Mouse (Mus musculus): ENCODE measurements around the gene Ring1.

DNA sequence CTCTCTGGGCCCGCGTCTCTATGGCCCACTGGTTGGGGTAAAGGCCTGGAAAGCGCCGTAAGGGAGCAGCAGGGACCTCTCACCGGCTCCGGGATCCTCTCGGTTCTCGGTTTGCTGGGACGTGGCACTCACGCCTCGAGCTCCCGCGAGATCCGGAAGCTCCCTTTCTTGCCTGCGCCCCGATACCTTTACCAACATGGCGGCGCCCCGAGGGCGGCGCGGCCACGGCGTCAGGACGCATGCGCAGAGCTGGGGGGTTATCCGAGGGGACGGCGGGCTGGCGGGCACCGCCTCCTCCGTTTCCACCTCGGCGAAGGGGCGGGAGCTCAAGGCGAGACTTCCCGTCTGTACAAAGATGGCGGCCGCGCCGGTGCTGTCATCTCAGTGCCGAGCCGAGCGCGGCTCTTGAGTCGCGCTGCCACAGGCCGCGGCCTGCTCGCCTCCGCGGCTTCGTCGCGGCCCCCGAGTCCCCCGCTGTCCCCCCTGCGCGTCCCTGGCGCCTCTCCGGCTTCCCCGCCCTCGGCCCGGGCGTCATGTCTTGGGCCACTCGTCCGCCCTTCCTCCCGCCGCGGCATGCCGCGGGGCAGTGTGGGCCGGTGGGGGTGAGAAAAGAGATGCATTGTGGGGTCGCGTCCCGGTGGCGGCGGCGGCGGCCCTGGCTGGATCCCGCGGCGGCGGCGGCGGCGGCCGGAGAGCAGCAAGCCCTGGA lies 7.1 kb upstream of the Ring1 start, which contains the start of the genes Slc39a7 and Rxrb:
- TF ChIP-seq CTCF (IDR thresholded peaks at IDR 0.05), result no peak
- TF ChIP-seq EP300 (IDR thresholded peaks at IDR 0.05), result peak; percentile 77

Measured in lung, postnatal 0 days (tissue).